Mouse (Mus musculus) myocyte (in vitro differentiated cells): ENCODE data around the gene Scgb1b11.
"Not testable (repeated sequence)": the region's sequence is repeated elsewhere in the genome, so short reads cannot be mapped to it uniquely, and the experiment has no call there.

Experiments used
- MYOG ChIP-seq, 3 experiments: IDR thresholded peaks; one replicate each; pipeline ENCODE4 v1.6.1; 2011; ENCODE audit warnings: control low read depth in 2 of 3, low read depth in 2 of 3, mild to moderate bottlenecking in 2 of 3; ENCODE audit not compliant: insufficient read length in 2 of 3, control insufficient read depth in 1 of 3, insufficient read depth in 1 of 3
- POLR2A ChIP-seq: IDR thresholded peaks from one replicate; pipeline ENCODE4 v1.6.1; 2011; ENCODE audit warnings: low read depth, mild to moderate bottlenecking, control low read depth, moderate library complexity; ENCODE audit not compliant: insufficient read length
- POLR2AphosphoS2 ChIP-seq: IDR thresholded peaks from one replicate; pipeline ENCODE4 v1.6.1; 2011; ENCODE audit warnings: low read depth, control low read depth; ENCODE audit not compliant: insufficient read length

DNA sequence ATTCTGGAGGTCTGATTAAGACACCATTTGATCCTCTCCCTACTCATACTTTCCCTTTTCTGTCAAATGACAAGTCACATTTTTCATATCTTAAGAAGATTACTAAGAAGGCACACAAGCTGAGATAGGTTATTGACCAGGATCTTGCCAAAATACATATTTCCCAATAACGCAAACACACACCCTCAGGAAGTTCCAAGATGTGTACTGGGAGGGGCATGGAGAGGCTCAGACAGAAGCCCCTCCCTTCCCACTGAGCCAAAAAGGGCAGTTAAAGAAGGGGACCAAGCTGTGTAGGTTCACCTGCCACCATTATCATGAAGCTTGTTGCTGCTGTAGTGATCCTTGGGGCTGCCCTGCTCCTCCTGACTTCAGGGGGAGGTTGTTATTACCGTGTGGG lies at the start of gene Scgb1b11:
- not testable (repeated sequence) for TF ChIP-seq POLR2A; MYOG (IDR thresholded peaks at IDR 0.05; ENCODE audit: control insufficient read depth in 1 of 3, insufficient read depth in 1 of 3, insufficient read length in 2 of 3, low read depth in 2 of 3); POLR2AphosphoS2
